Mouse (Mus musculus): ENCODE data around the gene Gtpbp2. TPM values are rescaled to one million over a fixed set of nuclear protein-coding genes. Genes with fewer than 3 reads are reported as not detected.

Gene Gtpbp2
- polyA plus RNA-seq, 1 experiment, result 25.8 TPM

DNA sequence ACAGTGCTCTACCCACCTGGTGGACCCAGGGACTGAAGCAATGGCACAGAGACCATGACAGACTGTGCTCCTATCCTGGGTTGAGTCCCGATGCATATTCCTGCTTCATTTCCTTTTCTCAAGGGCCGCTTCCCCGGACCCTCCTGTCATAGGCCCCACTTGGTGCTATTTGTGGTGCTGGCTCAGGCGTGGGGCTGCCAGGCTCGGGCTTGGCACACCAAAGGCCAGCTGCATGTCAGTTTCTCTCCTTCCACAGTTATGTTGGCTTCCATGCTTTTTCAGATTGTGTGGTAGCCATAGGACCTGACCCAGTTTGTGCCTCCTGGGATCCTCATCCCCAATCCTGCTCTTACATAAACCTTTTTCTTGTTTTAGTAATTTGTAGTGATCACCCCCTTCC, 7.9 kb downstream of the Gtpbp2 start:
- TF ChIP-seq CTCF (IDR thresholded peaks at IDR 0.05; ENCODE audit: low read depth, low read length), result no peak
- TF ChIP-seq EP300 (IDR thresholded peaks at IDR 0.05; ENCODE audit: insufficient read depth, low read depth, low read length), result no peak
- no peak for TF ChIP-seq POLR2A (IDR thresholded peaks at IDR 0.05; ENCODE audit: insufficient read depth, low read length)
- Histone ChIP-seq H3K4me1 (ENCODE audit: control insufficient read depth, insufficient read depth, low read length) (no peaks in the 10 kb centered on the region), H3K27me3 (ENCODE audit: control insufficient read depth, insufficient read depth, low read length, poor library complexity, severe bottlenecking) (no peaks in the 10 kb centered on the region), H3K9me3 (replicated peaks; ENCODE audit: control insufficient read depth, insufficient read depth, low read length, poor library complexity, severe bottlenecking) (no peaks in the 10 kb centered on the region), H3K9ac (ENCODE audit: low read depth, poor library complexity, severe bottlenecking) (no peak overlapping the region), H3K27ac (ENCODE audit: insufficient read depth, low read length) (no peak overlapping the region), H3K36me3 (ENCODE audit: control insufficient read depth, insufficient read depth, low read length, poor library complexity, severe bottlenecking) (peaks cover 9% of the 10 kb centered on the region), H3K4me3 (ENCODE audit: low read depth, low read length) (no peak overlapping the region)

DNA sequence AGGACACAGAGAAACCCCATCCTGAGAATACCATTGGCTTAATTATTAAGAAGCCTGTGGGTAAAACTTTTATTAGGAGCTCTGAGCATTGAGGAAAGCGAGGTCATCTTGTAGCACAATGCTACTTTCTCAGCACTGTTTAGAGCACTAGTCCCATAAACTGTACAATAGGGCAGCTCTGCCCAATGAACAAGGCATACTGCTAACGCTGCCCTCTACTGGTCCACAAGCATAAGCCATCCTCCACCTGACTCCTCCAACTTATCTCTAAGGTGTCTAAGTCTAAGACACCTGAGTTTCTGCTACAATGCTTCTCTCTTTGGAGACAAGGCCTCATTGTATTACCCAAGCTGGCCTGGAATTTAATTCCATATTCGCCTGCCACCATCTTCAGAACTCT, 9.7 kb downstream of the Gtpbp2 start:
- Histone ChIP-seq H3K4me1 (ENCODE audit: control insufficient read depth, insufficient read depth, low read length) (no peaks in the 10 kb centered on the region), H3K4me3 (ENCODE audit: low read depth, low read length) (no peak overlapping the region), H3K27ac (ENCODE audit: insufficient read depth, low read length) (no peak overlapping the region), H3K27me3 (ENCODE audit: control insufficient read depth, insufficient read depth, low read length, poor library complexity, severe bottlenecking) (no peaks in the 10 kb centered on the region), H3K9ac (ENCODE audit: low read depth, poor library complexity, severe bottlenecking) (no peak overlapping the region), H3K9me3 (replicated peaks; ENCODE audit: control insufficient read depth, insufficient read depth, low read length, poor library complexity, severe bottlenecking) (no peaks in the 10 kb centered on the region), H3K36me3 (ENCODE audit: control insufficient read depth, insufficient read depth, low read length, poor library complexity, severe bottlenecking) (peaks cover 13% of the 10 kb centered on the region)
- TF ChIP-seq POLR2A (IDR thresholded peaks at IDR 0.05; ENCODE audit: insufficient read depth, low read length) (no peak), CTCF (IDR thresholded peaks at IDR 0.05; ENCODE audit: low read depth, low read length) (peak; percentile 60)

DNA sequence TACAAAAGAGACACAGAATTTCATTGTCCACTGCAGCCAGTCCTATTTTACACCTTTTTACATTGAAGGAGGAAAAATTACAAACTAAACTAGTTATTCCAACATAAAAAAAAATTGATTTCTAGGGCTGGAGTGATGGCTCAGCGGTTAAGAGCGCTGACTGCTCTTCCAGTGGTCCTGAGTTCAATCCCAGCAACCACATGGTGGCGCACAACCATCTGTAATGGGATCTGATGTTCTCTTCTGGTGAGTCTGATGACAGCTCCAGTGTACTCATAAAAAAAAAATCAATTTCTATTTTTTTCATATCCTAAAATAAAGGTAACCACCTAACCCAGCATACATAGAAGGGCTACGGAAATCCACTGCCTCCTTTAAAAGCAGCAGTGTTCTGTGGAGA, 21.4 kb downstream of the Gtpbp2 start:
- Histone ChIP-seq H3K27me3 (ENCODE audit: control insufficient read depth, insufficient read depth, low read length, poor library complexity, severe bottlenecking) (no peaks in the 10 kb centered on the region), H3K4me1 (ENCODE audit: control insufficient read depth, insufficient read depth, low read length) (no peaks in the 10 kb centered on the region), H3K9ac (ENCODE audit: low read depth, poor library complexity, severe bottlenecking) (no peak overlapping the region), H3K4me3 (ENCODE audit: low read depth, low read length) (no peak overlapping the region), H3K9me3 (replicated peaks; ENCODE audit: control insufficient read depth, insufficient read depth, low read length, poor library complexity, severe bottlenecking) (no peaks in the 10 kb centered on the region), H3K27ac (ENCODE audit: insufficient read depth, low read length) (no peak overlapping the region), H3K36me3 (ENCODE audit: control insufficient read depth, insufficient read depth, low read length, poor library complexity, severe bottlenecking) (peaks cover 48% of the 10 kb centered on the region)
- peak; percentile 50 for TF ChIP-seq CTCF (IDR thresholded peaks at IDR 0.05; ENCODE audit: low read depth, low read length)
- TF ChIP-seq EP300 (IDR thresholded peaks at IDR 0.05; ENCODE audit: insufficient read depth, low read depth, low read length), result no peak

DNA sequence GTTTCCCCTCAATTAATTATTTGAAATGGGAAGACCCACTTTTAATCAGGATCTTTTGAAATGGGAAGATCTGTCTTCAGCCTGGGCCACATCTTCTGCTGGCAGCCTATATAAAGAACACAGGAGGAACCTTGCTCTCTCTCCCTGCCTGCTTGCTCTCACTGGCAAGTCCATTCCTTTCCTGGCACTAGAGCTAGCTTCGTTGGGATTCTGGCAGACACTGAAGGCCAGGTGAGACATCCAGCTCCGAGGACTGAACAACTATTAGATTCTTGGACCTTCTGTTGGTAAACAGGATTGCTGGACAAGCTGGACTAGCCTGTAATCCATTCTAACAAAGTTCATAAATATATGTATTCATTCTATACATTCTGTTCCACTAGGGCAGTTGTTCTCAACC, 28.0 kb downstream of the Gtpbp2 start:
- peaks cover 28% of the 10 kb centered on the region for H3K36me3 ChIP-seq (ENCODE audit: control insufficient read depth, insufficient read depth, low read length, poor library complexity, severe bottlenecking)
- no peaks in the 10 kb centered on the region for H3K4me1 ChIP-seq (ENCODE audit: control insufficient read depth, insufficient read depth, low read length)
- H3K27ac ChIP-seq (ENCODE audit: insufficient read depth, low read length), result no peak overlapping the region
- TF ChIP-seq EP300 (IDR thresholded peaks at IDR 0.05; ENCODE audit: insufficient read depth, low read depth, low read length) (no peak), CTCF (IDR thresholded peaks at IDR 0.05; ENCODE audit: low read depth, low read length) (no peak), POLR2A (IDR thresholded peaks at IDR 0.05; ENCODE audit: insufficient read depth, low read length) (no peak)
- H3K27me3 ChIP-seq (ENCODE audit: control insufficient read depth, insufficient read depth, low read length, poor library complexity, severe bottlenecking), result no peaks in the 10 kb centered on the region
- H3K9ac ChIP-seq (ENCODE audit: low read depth, poor library complexity, severe bottlenecking), result no peak overlapping the region
- no peak overlapping the region for H3K4me3 ChIP-seq (ENCODE audit: low read depth, low read length)
- H3K9me3 ChIP-seq (replicated peaks; ENCODE audit: control insufficient read depth, insufficient read depth, low read length, poor library complexity, severe bottlenecking), result no peaks in the 10 kb centered on the region

DNA sequence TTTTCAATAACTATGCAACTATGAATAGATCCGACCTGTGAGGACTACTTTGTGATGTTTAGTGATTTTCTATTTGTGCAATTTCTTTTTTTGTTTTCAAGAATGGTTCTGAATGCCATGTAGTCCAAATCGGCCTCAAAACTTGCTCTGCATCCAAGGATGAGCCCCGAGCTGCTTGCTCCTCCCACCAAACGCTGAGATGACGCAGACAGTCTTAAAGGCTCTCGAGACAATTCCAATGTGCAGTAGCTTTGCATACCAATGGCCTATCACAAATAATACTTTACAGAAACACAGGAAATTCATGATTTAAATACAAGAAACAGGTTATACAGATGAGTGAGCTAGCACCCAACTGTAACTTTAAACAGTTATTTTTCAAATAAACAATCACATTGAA, 40.3 kb downstream of the Gtpbp2 start:
- peak overlapping the region; percentile 94 for H3K9ac ChIP-seq (ENCODE audit: low read depth, poor library complexity, severe bottlenecking)
- peaks cover 31% of the 10 kb centered on the region for H3K36me3 ChIP-seq (ENCODE audit: control insufficient read depth, insufficient read depth, low read length, poor library complexity, severe bottlenecking)
- no peaks in the 10 kb centered on the region for H3K27me3 ChIP-seq (ENCODE audit: control insufficient read depth, insufficient read depth, low read length, poor library complexity, severe bottlenecking)
- TF ChIP-seq CTCF (IDR thresholded peaks at IDR 0.05; ENCODE audit: low read depth, low read length), result no peak
- TF ChIP-seq POLR2A (IDR thresholded peaks at IDR 0.05; ENCODE audit: insufficient read depth, low read length), result no peak
- TF ChIP-seq EP300 (IDR thresholded peaks at IDR 0.05; ENCODE audit: insufficient read depth, low read depth, low read length), result no peak
- no peak overlapping the region for H3K4me3 ChIP-seq (ENCODE audit: low read depth, low read length)
- H3K27ac ChIP-seq (ENCODE audit: insufficient read depth, low read length), result no peak overlapping the region
- no peaks in the 10 kb centered on the region for H3K4me1 ChIP-seq (ENCODE audit: control insufficient read depth, insufficient read depth, low read length)
- no peaks in the 10 kb centered on the region for H3K9me3 ChIP-seq (replicated peaks; ENCODE audit: control insufficient read depth, insufficient read depth, low read length, poor library complexity, severe bottlenecking)

DNA sequence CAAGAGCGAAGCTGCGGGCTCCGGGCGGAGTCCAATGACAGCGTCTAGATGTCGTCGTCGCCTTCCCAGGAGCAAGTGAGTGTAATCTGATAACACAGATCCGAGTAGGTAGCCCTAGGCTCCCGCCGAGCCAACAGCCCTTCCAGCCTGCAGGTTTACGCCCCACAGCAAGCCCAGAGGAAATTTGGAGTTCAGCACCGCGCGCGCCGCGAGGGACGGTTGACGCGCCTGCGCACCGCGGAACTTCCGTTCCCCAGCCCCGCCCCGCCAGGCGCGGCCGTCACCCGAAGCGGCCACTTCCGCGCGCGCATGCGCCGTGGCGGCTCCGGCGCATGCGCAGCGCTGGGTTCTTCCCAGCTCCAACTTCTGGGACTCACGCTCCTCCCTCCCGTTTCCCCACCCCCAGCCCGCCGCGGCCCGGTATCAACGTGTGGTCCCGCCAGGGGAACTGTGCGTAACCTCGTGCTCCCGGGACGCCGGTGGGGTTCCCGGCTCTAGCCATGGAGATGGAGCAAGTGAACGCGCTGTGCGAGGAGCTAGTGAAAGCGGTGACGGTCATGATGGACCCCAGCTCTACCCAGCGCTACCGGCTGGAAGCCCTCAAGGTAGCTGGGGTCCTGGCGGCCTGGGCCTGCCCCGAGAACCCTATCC, 41.7 kb downstream of the Gtpbp2 start, which contains the start of the genes Polh and Xpo5:
Gene Polh (minus strand): TSS at position 225 of the 651 bp plus-strand sequence.
Gene Xpo5 (plus strand): TSS at position 362 of the 651 bp plus-strand sequence.
- Histone ChIP-seq H3K4me3 (ENCODE audit: low read depth, low read length) (peak within 1 kb of the TSS; percentile 94), H3K9ac (ENCODE audit: low read depth, poor library complexity, severe bottlenecking) (peak within 1 kb of the TSS; percentile 94), H3K4me1 (ENCODE audit: control insufficient read depth, insufficient read depth, low read length) (no peaks in the 10 kb centered on the region), H3K36me3 (ENCODE audit: control insufficient read depth, insufficient read depth, low read length, poor library complexity, severe bottlenecking) (peaks cover 38% of the 10 kb centered on the region), H3K9me3 (replicated peaks; ENCODE audit: control insufficient read depth, insufficient read depth, low read length, poor library complexity, severe bottlenecking) (no peaks in the 10 kb centered on the region), H3K27ac (ENCODE audit: insufficient read depth, low read length) (peak within 1 kb of the TSS; percentile 47), H3K27me3 (ENCODE audit: control insufficient read depth, insufficient read depth, low read length, poor library complexity, severe bottlenecking) (no peaks in the 10 kb centered on the region)
- TF ChIP-seq EP300 (IDR thresholded peaks at IDR 0.05; ENCODE audit: insufficient read depth, low read depth, low read length), result peak; percentile 73
- TF ChIP-seq POLR2A (IDR thresholded peaks at IDR 0.05; ENCODE audit: insufficient read depth, low read length), result peak; percentile 44
- no peak for TF ChIP-seq CTCF (IDR thresholded peaks at IDR 0.05; ENCODE audit: low read depth, low read length)

All from ES-Bruce4 (cell line).